Mouse (Mus musculus) midbrain, embryonic 10.5 days (tissue): ENCODE data around the gene Gpd2. TPM values are rescaled to one million over a fixed set of nuclear protein-coding genes. Genes with fewer than 3 reads are reported as not detected.

Experiments
- DNase-seq: peaks from one replicate; pipeline ENCODE4 v3.0.0-alpha.2; 2017; ENCODE audit warnings: low spot score
- H3K27ac ChIP-seq: fragments of 300-500 bp; sonication (generic); replicated peaks from 2 replicates; pipeline ENCODE4 v1.5.1; 2016; ENCODE audit warnings: mild to moderate bottlenecking
- H3K27me3 ChIP-seq: fragments of 300-500 bp; sonication (generic); 2 replicates; pipeline ENCODE4 v1.6.1; 2016; ENCODE audit warnings: low read depth, mild to moderate bottlenecking; ENCODE audit not compliant: poor library complexity, severe bottlenecking
- H3K36me3 ChIP-seq: fragments of 300-500 bp; sonication (generic); 2 replicates; pipeline ENCODE4 v1.6.1; 2016; ENCODE audit warnings: mild to moderate bottlenecking, moderate library complexity
- H3K4me1 ChIP-seq: fragments of 300-500 bp; sonication (generic); 2 replicates; pipeline ENCODE4 v1.6.1; 2016
- H3K4me3 ChIP-seq: fragments of 300-500 bp; sonication (generic); 2 replicates; pipeline ENCODE4 v1.5.1; 2016; ENCODE audit warnings: mild to moderate bottlenecking, moderate library complexity
- H3K9me3 ChIP-seq: fragments of 300-500 bp; sonication (generic); replicated peaks from 2 replicates; pipeline ENCODE4 v1.6.1; 2016; ENCODE audit warnings: mild to moderate bottlenecking
- WGBS: fragments of 180-500 bp; shearing (Covaris S2); methylation state at CpG from one replicate; pipeline ENCODE4 v1.1.7; 2016; 5-methylcytosine and 5-hydroxymethylcytosine counted together
- polyA plus RNA-seq: library from polyadenylated mRNA; unstranded; fragments of >200 nt; fragmentation: Nextera tagmentation; extraction: Ambion mirVana; gene quantifications from 2 replicates; pipeline ENCODE4 v1.2.1, GENCODE M21; 2016

Gene Gpd2
- polyA plus RNA-seq, 1 experiment from 2014 or later: 24.4 TPM

DNA sequence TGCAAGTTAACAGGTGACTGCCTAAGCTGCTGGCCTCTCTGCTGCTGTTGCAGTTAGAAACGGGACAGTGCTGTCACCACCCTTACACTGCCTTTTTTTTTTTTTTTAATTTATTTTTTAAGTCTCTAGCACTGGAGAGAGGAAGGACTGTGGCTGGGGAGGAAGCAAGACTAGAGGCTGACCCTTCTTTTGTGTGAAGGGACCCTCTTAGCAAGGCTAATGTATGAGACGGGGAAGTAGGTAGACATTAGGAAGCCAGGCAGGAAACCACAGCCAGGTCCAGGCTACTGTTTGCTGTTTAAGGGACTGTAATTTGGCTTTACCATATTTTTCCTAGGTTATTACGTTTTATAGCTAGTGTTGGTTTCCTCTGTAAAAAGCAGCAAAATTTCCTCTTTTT lies 93.4 kb downstream of the Gpd2 start:
- Histone ChIP-seq H3K9me3 (no peaks in the 10 kb centered on the region), H3K27me3 (no peaks in the 10 kb centered on the region), H3K36me3 (no peaks in the 10 kb centered on the region), H3K27ac (no peak overlapping the region), H3K4me1 (peaks cover 6% of the 10 kb centered on the region; the same call in 1 of the 2 replicates), H3K4me3 (no peak overlapping the region)
- DNase-seq: no peak
- 81% methylated on average over 3 of the region's 3 CpGs for WGBS

- 87% methylated on average over 8 of the region's 8 CpGs for WGBS
- Histone ChIP-seq H3K27ac (no peak overlapping the region), H3K4me3 (no peak overlapping the region), H3K4me1 (peaks cover 9% of the 10 kb centered on the region; the same call in 1 of the 2 replicates), H3K9me3 (no peaks in the 10 kb centered on the region), H3K36me3 (no peaks in the 10 kb centered on the region), H3K27me3 (no peaks in the 10 kb centered on the region)
- DNase-seq: no peak
Observed at GRCm38 (mm10) chr2:57331266-57331665, 93.8 kb downstream of the Gpd2 start.

DNA sequence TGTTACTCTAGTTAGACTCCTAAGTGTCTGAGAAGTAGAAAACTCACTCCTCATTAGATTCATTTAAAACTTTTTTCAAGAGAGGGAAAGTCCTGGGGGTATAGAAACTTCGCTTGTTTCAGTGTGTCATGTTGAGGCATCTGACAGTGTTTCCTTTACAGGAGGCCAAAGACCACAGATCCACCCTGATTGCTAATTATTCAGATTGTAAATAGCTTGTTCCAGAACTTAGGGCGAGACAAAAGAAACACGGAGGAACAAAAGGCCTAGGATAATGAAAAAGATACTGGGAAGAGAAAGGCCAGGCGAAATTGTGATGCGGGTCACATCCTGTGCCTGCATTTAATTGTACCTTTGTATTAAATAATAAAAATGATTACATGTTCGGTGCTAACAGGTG lies 96.0 kb downstream of the Gpd2 start:
- no peaks in the 10 kb centered on the region for H3K27me3 ChIP-seq

DNA sequence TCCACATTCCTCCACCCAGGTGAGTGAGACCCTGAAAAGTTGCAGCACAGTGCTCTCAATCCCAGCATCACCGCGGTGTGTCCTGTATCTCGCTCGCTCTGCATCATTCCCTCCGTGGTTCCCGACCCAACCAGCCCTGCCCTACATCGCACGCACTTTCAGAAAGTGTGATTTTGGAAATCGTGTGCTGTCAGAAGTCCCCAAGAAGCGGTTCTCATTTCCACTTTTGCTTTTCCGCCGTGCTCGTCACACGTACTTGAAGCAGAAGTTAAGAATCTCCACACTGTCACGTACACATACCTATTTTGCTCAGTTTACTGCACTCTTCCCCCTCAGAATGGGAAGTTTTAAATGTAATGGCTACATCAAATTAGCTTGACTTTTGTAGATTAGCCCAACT lies 98.0 kb downstream of the Gpd2 start:
- Histone ChIP-seq H3K36me3 (no peaks in the 10 kb centered on the region), H3K9me3 (no peaks in the 10 kb centered on the region), H3K4me3 (no peak overlapping the region), H3K27ac (no peak overlapping the region), H3K27me3 (no peaks in the 10 kb centered on the region), H3K4me1 (peaks cover 9% of the 10 kb centered on the region; the same call in 1 of the 2 replicates)
- WGBS: 92% methylated on average over 15 of the region's 15 CpGs
- no peak for DNase-seq

More for the DNA sequence above, 96.0 kb downstream of the Gpd2 start:
- H3K9me3 ChIP-seq: no peaks in the 10 kb centered on the region
- H3K4me1 ChIP-seq: peaks cover 9% of the 10 kb centered on the region; the same call in 1 of the 2 replicates
- no peak overlapping the region for H3K4me3 ChIP-seq
- no peaks in the 10 kb centered on the region for H3K36me3 ChIP-seq
- no peak for DNase-seq
- WGBS: 76% methylated on average over 6 of the region's 6 CpGs
- no peak overlapping the region for H3K27ac ChIP-seq

GRCm38 (mm10) chr2:57338779-57339178 lies 101.3 kb downstream of the Gpd2 start:
- peaks cover 9% of the 10 kb centered on the region; the same call in 1 of the 2 replicates for H3K4me1 ChIP-seq
- no peaks in the 10 kb centered on the region for H3K9me3 ChIP-seq
- H3K4me3 ChIP-seq: no peak overlapping the region
- no peaks in the 10 kb centered on the region for H3K36me3 ChIP-seq
- H3K27me3 ChIP-seq: no peaks in the 10 kb centered on the region
- WGBS: 97% methylated on average over 16 of the region's 16 CpGs
- no peak overlapping the region for H3K27ac ChIP-seq
- DNase-seq: no peak

DNA sequence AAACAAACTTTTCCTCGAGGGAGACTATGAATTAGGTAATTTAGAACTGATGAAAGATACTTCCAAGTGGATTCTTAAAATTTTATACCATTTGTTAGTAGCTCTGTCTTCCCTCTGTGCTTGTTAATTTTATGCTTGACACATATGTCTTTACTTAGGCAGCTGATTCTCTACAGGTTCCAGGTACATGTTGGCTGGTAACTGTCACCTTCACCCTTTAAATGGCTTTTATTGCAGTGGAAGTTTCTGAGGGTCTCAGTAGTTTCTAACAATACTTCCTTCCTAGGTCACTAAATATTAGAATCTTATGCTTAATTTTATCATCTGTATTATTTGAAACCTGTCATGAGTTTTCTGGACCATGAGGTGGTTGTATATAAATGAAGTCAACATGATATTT lies 105.5 kb downstream of the Gpd2 start:
- peaks cover 10% of the 10 kb centered on the region; the same call in 1 of the 2 replicates for H3K36me3 ChIP-seq
- no peak overlapping the region for H3K27ac ChIP-seq
- 41% methylated on average over 1 of the region's 1 CpGs for WGBS
- H3K4me3 ChIP-seq: no peak overlapping the region
- DNase-seq: no peak
- no peaks in the 10 kb centered on the region for H3K4me1 ChIP-seq
- H3K27me3 ChIP-seq: no peaks in the 10 kb centered on the region
- H3K9me3 ChIP-seq: no peaks in the 10 kb centered on the region

GRCm38 (mm10) chr2:57350615-57351014 lies 113.2 kb downstream of the Gpd2 start:
- H3K4me3 ChIP-seq: no peak overlapping the region
- no peak overlapping the region for H3K27ac ChIP-seq
- no peaks in the 10 kb centered on the region for H3K9me3 ChIP-seq
- no peak for DNase-seq
- no peaks in the 10 kb centered on the region for H3K27me3 ChIP-seq
- no peaks in the 10 kb centered on the region for H3K4me1 ChIP-seq
- H3K36me3 ChIP-seq: peaks cover 6% of the 10 kb centered on the region; the same call in 1 of the 2 replicates
- 83% methylated on average over 9 of the region's 9 CpGs for WGBS

DNA sequence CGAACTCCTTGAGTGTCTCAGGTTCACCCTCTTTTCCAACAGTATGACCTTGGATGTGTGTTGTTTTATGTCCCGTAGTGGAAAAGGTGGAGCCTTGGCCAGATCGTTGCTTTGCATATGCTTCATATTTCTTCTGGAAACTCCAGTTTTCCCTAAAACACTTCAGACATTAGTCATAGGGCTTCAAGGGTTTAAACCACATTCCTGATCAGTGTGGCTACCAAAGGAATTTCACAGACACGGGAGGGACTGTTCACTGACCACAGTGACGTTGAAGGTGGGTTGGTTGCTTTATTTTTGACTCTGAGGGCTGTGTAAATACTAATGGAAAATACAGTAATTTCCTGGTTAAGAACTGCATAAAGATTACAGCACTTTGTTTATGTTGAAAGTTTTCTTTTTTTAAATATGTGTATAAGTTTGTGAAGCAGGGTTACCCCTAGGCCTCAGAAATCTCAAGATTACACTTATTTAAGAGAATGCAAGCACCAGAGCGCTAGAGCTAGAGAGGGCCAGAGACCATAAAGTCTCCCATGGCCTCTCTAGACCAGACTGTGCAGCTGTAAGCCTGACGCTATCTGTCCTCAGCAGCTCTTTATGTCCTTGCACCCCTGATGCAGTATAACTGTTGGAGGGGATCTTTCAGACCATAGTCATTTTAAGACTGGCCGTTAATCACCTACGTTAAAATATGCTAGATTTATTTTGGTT lies 116.4 kb downstream of the Gpd2 start:
- no peaks in the 10 kb centered on the region for H3K27me3 ChIP-seq
- no peak overlapping the region for H3K4me3 ChIP-seq
- no peak overlapping the region for H3K27ac ChIP-seq
- no peaks in the 10 kb centered on the region for H3K9me3 ChIP-seq
- no peak for DNase-seq
- 0 out of 2 replicates have a peak, but pooled peaks cover 12% of the 10 kb centered on the region for H3K36me3 ChIP-seq
- 91% methylated on average over 9 of the region's 9 CpGs for WGBS
- H3K4me1 ChIP-seq: no peaks in the 10 kb centered on the region

- no peak overlapping the region for H3K27ac ChIP-seq
- H3K4me3 ChIP-seq: no peak overlapping the region
- no peaks in the 10 kb centered on the region for H3K4me1 ChIP-seq
- no peaks in the 10 kb centered on the region for H3K9me3 ChIP-seq
- DNase-seq: no peak
- WGBS: 91% methylated on average over 3 of the region's 3 CpGs
- H3K36me3 ChIP-seq: 0 out of 2 replicates have a peak, but pooled peaks cover 12% of the 10 kb centered on the region
- no peaks in the 10 kb centered on the region for H3K27me3 ChIP-seq
Observed at GRCm38 (mm10) chr2:57354848-57355247, 117.4 kb downstream of the Gpd2 start.

DNA sequence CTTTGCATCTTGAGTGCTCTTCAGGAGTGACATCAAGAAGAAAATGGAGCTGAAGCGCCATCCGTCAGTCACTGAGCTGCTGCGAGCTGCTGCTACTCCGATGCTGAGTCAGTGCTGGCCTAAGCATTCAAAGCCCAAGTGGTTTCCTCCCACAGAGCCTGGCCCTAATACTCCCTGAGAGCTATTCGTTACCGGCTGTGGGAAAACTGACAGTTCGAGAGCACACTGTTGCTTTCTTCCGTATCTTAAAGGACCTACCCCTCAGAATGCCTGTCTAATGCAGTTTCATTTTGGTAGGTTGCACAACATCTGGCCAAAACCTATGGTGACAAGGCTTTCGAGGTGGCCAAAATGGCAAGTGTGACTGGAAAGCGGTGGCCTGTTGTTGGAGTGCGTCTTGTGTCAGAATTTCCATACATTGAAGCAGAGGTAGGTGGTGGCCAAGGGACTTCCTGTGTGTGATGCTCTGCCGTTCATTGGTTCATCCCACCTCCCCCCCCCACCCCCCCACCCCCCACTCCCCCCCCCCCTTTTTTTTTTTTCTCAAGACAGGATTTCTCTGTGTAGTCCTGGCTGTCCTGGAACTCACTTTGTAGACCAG lies 118.9 kb downstream of the Gpd2 start:
- H3K36me3 ChIP-seq: 0 out of 2 replicates have a peak, but pooled peaks cover 12% of the 10 kb centered on the region
- 86% methylated on average over 12 of the region's 12 CpGs for WGBS
- H3K4me3 ChIP-seq: no peak overlapping the region
- H3K4me1 ChIP-seq: no peaks in the 10 kb centered on the region
- no peak for DNase-seq
- H3K27ac ChIP-seq: no peak overlapping the region
- no peaks in the 10 kb centered on the region for H3K27me3 ChIP-seq
- no peaks in the 10 kb centered on the region for H3K9me3 ChIP-seq

DNA sequence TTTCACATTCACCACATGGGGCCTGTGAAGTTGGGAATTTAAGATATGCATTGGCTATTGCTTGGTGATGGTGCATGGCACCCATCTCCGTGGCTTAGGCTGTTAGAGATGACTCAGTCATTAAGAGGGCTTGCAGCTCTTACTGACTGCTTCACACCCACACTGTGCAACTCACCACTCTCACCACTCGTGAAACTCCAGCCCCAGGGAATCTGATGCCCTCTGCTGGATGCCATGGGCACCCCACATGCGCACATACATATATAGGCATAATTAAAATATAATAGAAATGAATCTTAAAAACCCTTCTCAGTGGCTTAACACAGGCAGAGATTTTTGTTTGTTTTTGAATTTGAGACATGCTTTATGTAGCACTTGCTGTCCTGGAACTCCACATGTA lies 125.1 kb downstream of the Gpd2 start:
- 0 out of 2 replicates have a peak, but pooled peaks cover 7% of the 10 kb centered on the region for H3K36me3 ChIP-seq
- H3K4me3 ChIP-seq: no peak overlapping the region
- 85% methylated on average over 3 of the region's 3 CpGs for WGBS
- H3K4me1 ChIP-seq: no peaks in the 10 kb centered on the region
- no peak for DNase-seq
- H3K27ac ChIP-seq: no peak overlapping the region
- no peaks in the 10 kb centered on the region for H3K27me3 ChIP-seq
- no peaks in the 10 kb centered on the region for H3K9me3 ChIP-seq

DNA sequence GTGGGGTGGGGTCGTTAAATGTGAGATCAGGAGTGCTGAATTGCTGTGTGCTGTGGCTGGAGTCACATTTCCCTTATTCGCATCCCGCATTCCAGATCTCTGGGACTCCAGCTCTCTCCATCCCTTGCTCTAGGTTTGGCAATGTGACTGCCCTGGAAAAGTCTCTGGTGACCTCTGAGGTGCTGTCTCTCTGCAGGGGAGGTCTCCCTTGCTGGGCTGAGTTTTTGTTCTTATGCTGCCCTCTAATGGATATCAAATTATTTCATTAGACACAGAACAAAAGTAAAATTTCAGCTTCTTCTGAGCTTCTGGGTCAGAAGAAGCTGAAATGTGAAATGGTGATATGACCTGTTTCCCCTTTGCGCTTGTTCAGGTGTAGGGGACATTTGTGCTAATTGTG lies 137.2 kb downstream of the Gpd2 start:
- Histone ChIP-seq H3K27ac (peak overlapping the region; percentile 49), H3K9me3 (no peaks in the 10 kb centered on the region), H3K27me3 (peaks cover 39% of the 10 kb centered on the region), H3K4me1 (peaks cover 50% of the 10 kb centered on the region), H3K4me3 (no peak overlapping the region), H3K36me3 (no peaks in the 10 kb centered on the region)
- WGBS: 26% methylated on average over 4 of the region's 4 CpGs
- DNase-seq: no peak

DNA sequence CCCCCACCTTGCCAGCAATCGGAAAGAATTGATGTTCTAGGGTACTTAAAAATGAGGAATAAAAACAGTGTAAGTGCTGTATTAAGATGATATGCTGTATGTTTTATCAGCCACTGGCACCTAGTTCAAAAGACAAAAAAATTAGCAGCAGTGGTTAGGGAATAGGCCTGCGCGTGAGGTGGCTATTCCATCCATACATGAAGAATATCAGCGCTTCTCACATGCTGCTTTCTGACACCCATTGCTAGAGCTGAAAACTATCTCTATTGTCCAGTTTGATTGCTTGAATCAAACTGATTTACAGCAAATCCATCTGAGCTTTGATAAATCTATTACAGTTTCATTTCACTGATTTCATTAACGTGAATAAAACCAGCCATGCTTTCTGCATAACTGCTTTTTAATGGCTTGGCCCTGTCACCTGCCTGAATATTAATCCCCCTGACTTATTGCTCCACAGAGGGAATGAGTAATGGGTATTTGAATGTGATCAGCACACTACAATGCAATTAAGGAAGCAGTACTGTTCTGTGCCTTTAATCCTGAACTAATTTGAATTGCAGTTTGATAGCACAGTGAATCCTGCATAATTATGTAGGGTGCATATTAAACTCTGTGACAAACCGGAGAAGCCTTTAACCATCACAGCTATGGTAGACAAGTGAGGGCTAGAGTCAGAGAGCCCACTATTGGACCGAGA lies 137.9 kb downstream of the Gpd2 start:
- 77% methylated on average over 7 of the region's 7 CpGs for WGBS

More for the DNA sequence above, 137.9 kb downstream of the Gpd2 start:
- Histone ChIP-seq H3K9me3 (no peaks in the 10 kb centered on the region), H3K27me3 (peaks cover 45% of the 10 kb centered on the region), H3K4me1 (peaks cover 50% of the 10 kb centered on the region), H3K4me3 (no peak overlapping the region), H3K36me3 (no peaks in the 10 kb centered on the region), H3K27ac (no peak overlapping the region)
- no peak for DNase-seq
